Mouse (Mus musculus) heart, adult 2 months (tissue): Measurements from ENCODE around the gene Gabrr1.
"Not testable (repeated sequence)": the region's sequence is repeated elsewhere in the genome, so short reads cannot be mapped to it uniquely, and the experiment has no call there.

Experiments used
- CTCF ChIP-seq: fragments of 200-600 bp; IDR thresholded peaks from 2 replicates; pipeline ENCODE4 v1.8.1; 2022; ENCODE audit warnings: antibody characterized with exemption, mild to moderate bottlenecking, moderate library complexity
- EP300 ChIP-seq: fragments of 200-500 bp; IDR thresholded peaks from 2 replicates; pipeline ENCODE4 v1.6.1; 2011; ENCODE audit warnings: low read depth, low read length, control low read depth; ENCODE audit not compliant: insufficient read depth
- POLR2A ChIP-seq: fragments of 200-500 bp; IDR thresholded peaks from 2 replicates; pipeline ENCODE4 v1.6.1; 2011; ENCODE audit warnings: mild to moderate bottlenecking, low read depth, low read length, control low read depth; ENCODE audit not compliant: insufficient read depth

- TF ChIP-seq POLR2A = not testable (repeated sequence)
- TF ChIP-seq EP300 (0 out of 2 replicates have a peak, but pooled peaks have one; percentile 24), CTCF (peak; percentile 81)
Measured at GRCm38 (mm10) chr4:33119118-33119517, 13.2 kb upstream of the Gabrr1 start.
